Mouse (Mus musculus) liver, adult 2 months (tissue): ENCODE measurements around the gene Clec12b. TPM values are rescaled to one million over a fixed set of nuclear protein-coding genes. Genes with fewer than 3 reads are reported as not detected.
A peak's percentile ranks its signal among the peaks of the same experiment; 100 is the strongest.

Experiments used
- DNase-seq: peaks from one replicate; pipeline ENCODE4 v3.0.0-alpha.2; 2011; ENCODE audit warnings: low read depth, low spot score; ENCODE audit errors: extremely low read depth
- H3K27ac ChIP-seq: fragments of 200-500 bp; replicated peaks from 2 replicates; pipeline ENCODE4 v1.5.1; 2012; ENCODE audit warnings: low read depth, mild to moderate bottlenecking, control low read depth, inconsistent platforms, low read length; ENCODE audit not compliant: insufficient read depth
- H3K27me3 ChIP-seq: fragments of 200-500 bp; 2 replicates; pipeline ENCODE4 v1.6.1; 2012; ENCODE audit warnings: mild to moderate bottlenecking, moderate library complexity, low read length, inconsistent platforms; ENCODE audit not compliant: control insufficient read depth, insufficient read depth
- H3K36me3 ChIP-seq: fragments of 200-500 bp; 2 replicates; pipeline ENCODE4 v1.6.1; 2012; ENCODE audit warnings: low read length, inconsistent platforms; ENCODE audit not compliant: control insufficient read depth, insufficient read depth
- H3K4me1 ChIP-seq: fragments of 200-500 bp; 2 replicates; pipeline ENCODE4 v1.6.1; 2011; ENCODE audit warnings: low read length; ENCODE audit not compliant: control insufficient read depth, insufficient read depth
- H3K4me3 ChIP-seq: fragments of 200-500 bp; 2 replicates; pipeline ENCODE4 v1.5.1; 2011; ENCODE audit warnings: low read depth, mild to moderate bottlenecking, control low read depth, low read length, moderate library complexity; ENCODE audit not compliant: insufficient read depth
- H3K79me2 ChIP-seq: fragments of 200-500 bp; 2 replicates; pipeline ENCODE4 v1.6.1; 2012; ENCODE audit warnings: inconsistent platforms, mild to moderate bottlenecking, low read length, moderate library complexity; ENCODE audit not compliant: control insufficient read depth, insufficient read depth
- H3K9ac ChIP-seq: fragments of 200-500 bp; 2 replicates; pipeline ENCODE4 v1.6.1; 2012; ENCODE audit warnings: low read depth, mild to moderate bottlenecking, control low read depth, inconsistent platforms, low read length
- CTCF ChIP-seq: fragments of 200-500 bp; IDR thresholded peaks from 2 replicates; pipeline ENCODE4 v1.5.1; 2011; ENCODE audit warnings: low read depth, low read length, control low read depth
- POLR2A ChIP-seq: fragments of 200-500 bp; IDR thresholded peaks from 2 replicates; pipeline ENCODE4 v1.6.1; 2011; ENCODE audit warnings: low read length, control low read depth; ENCODE audit not compliant: insufficient read depth; ENCODE audit errors: extremely low read depth
- WGBS: fragments of 180-500 bp; shearing (Covaris S2); methylation state at CpG from one replicate; pipeline ENCODE4 v1.1.7; 2018; 5-methylcytosine and 5-hydroxymethylcytosine counted together
- polyA plus RNA-seq: library from polyadenylated mRNA; depleted of rRNA; stranded (reverse); fragments of >200 nt; gene quantifications from 2 replicates; pipeline ENCODE4 v1.2.3, GENCODE M21; 2012
- total RNA-seq: library from RNA; depleted of rRNA; stranded (reverse); fragments of >200 nt; gene quantifications from 2 replicates; pipeline ENCODE4 v1.2.3, GENCODE M21; 2014

Gene Clec12b
- total and polyA plus RNA-seq, 2 experiments: not detected

DNA sequence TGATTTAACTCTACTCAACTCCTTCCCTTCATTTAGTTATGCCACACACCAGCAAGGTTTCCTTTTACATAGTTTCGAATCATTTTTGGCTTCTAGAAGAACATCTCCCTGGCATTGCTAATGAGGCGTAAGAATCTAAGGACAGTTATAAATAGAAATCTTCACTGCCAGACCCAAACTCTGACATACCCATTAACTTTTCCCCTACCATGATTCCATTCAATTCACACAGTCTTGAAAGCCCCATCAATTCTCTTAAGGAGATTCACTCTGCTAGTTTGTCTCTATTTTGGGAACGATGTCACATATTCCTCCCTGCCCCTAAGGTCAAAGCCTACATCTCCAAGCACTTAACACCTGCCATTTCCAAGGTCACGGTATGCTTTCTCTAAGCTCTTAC, 674 bp downstream of the Clec12b start:
- Histone ChIP-seq H3K79me2 (no peaks in the 10 kb centered on the region), H3K36me3 (no peaks in the 10 kb centered on the region), H3K4me3 (no peak overlapping the region), H3K27ac (no peak overlapping the region), H3K4me1 (peaks cover 5% of the 10 kb centered on the region; the same call in 1 of the 2 replicates), H3K9ac (no peak overlapping the region), H3K27me3 (no peaks in the 10 kb centered on the region)
- TF ChIP-seq CTCF (no peak), POLR2A (no peak)
- WGBS: 91% methylated on average over 4 of the region's 4 CpGs
- no peak for DNase-seq

DNA sequence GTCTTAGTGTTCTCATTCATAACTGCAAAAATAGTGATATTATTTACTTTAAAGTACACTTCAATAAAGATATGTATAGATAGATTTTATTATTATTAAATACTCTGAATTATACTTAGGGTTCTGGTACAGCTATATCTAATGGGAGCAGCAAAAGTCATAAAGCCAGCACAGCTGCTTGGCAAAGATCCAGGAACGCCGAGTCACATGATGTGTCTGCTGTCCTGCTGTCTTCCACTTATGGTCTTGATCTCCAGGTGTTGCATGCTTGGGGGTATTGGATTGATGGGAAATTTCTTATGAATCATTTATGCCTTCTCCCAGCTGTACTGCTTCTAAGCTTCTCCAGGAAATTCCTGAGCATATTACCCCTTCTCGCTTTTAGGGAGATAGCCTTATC, 2.2 kb downstream of the Clec12b start:
- Histone ChIP-seq H3K36me3 (no peaks in the 10 kb centered on the region), H3K4me1 (peaks cover 5% of the 10 kb centered on the region; the same call in 1 of the 2 replicates), H3K27ac (no peak overlapping the region), H3K27me3 (no peaks in the 10 kb centered on the region), H3K9ac (no peak overlapping the region), H3K4me3 (no peak overlapping the region), H3K79me2 (no peaks in the 10 kb centered on the region)
- 70% methylated on average over 3 of the region's 3 CpGs for WGBS
- DNase-seq: no peak
- TF ChIP-seq CTCF (no peak), POLR2A (no peak)

DNA sequence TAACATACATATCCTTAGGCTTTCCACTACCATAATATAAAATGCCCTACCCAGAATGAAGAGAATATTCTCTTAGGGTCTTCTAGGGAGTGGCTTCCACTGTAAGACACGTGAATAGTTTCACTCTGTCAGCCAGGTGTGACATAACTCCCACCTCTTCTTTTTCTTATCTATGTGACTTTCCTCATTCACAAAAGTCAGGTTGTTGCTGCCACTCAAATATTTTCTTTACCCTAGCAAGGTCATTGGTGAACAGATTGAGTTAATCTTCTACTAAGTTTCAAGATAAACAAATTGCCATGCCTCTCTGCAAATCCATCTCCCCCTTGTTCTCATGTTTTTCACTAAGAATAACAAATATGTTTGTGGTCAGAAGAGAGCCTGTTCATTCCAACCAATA, 3.9 kb downstream of the Clec12b start:
- Histone ChIP-seq H3K27me3 (no peaks in the 10 kb centered on the region), H3K9ac (no peak overlapping the region), H3K79me2 (no peaks in the 10 kb centered on the region), H3K4me3 (no peak overlapping the region), H3K4me1 (peaks cover 5% of the 10 kb centered on the region; the same call in 1 of the 2 replicates), H3K36me3 (no peaks in the 10 kb centered on the region), H3K27ac (no peak overlapping the region)
- peak; percentile 67 for DNase-seq
- WGBS: 19% methylated on average over 1 of the region's 1 CpGs
- no peak for TF ChIP-seq CTCF
- TF ChIP-seq POLR2A: no peak

DNA sequence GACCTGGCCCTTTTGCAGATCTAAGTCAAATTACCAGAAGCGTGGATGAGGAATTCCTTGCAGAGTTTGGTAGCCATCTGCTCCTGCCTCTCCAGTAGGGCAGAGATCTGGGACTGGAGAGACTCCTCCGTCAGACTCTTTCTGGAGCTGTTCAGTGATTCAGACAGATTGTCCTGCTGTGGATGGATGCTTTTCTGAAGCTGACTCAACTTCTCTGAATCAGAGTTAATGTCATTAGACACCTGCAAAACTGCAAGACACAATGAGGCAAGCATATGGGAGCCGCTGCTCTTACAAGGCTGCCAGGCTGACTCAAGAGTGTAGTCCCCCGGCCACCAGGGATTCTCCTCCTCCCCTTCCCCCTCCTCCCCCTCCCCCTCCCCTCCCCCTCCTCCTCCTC, 5.2 kb downstream of the Clec12b start:
- no peak overlapping the region for H3K4me3 ChIP-seq
- H3K27ac ChIP-seq: no peak overlapping the region
- no peaks in the 10 kb centered on the region for H3K36me3 ChIP-seq
- no peaks in the 10 kb centered on the region for H3K27me3 ChIP-seq
- H3K9ac ChIP-seq: no peak overlapping the region
- H3K79me2 ChIP-seq: no peaks in the 10 kb centered on the region
- no peak for TF ChIP-seq POLR2A
- no peak for TF ChIP-seq CTCF
- no peak for DNase-seq
- peaks cover 5% of the 10 kb centered on the region; the same call in 1 of the 2 replicates for H3K4me1 ChIP-seq
- 95% methylated on average over 4 of the region's 4 CpGs for WGBS

DNA sequence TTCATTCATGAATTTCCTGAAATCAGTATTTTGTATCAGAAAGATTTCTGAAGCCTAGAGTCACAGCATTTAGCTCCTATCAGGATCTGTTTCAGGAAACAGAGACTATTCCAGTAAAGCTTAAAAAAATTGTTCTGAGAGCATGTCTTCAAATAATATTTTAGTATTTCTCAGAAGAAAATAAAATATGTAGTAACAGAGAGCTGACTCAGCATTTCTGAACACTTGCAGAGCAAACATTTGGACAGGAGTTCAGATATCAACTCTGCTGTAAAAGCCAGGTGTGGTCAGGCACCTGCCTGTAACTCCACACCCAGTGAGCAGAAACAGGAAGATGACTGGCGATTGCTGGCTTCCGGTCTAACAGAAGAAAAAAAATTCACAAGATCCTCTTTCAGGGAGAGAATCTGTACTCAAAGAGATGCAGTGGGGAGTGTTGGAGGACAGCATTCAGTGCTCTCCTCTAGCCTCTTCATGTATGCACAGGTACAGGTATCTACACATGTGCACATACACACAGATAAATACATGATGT, 10.7 kb downstream of the Clec12b start:
- no peaks in the 10 kb centered on the region for H3K36me3 ChIP-seq
- H3K27me3 ChIP-seq: no peaks in the 10 kb centered on the region
- no peaks in the 10 kb centered on the region; the same call in 1 of the 2 replicates for H3K4me1 ChIP-seq
- 83% methylated on average over 2 of the region's 2 CpGs for WGBS
- no peak overlapping the region for H3K9ac ChIP-seq
- TF ChIP-seq POLR2A: no peak
- TF ChIP-seq CTCF: no peak
- H3K4me3 ChIP-seq: no peak overlapping the region
- DNase-seq: no peak
- H3K79me2 ChIP-seq: no peaks in the 10 kb centered on the region
- H3K27ac ChIP-seq: no peak overlapping the region

DNA sequence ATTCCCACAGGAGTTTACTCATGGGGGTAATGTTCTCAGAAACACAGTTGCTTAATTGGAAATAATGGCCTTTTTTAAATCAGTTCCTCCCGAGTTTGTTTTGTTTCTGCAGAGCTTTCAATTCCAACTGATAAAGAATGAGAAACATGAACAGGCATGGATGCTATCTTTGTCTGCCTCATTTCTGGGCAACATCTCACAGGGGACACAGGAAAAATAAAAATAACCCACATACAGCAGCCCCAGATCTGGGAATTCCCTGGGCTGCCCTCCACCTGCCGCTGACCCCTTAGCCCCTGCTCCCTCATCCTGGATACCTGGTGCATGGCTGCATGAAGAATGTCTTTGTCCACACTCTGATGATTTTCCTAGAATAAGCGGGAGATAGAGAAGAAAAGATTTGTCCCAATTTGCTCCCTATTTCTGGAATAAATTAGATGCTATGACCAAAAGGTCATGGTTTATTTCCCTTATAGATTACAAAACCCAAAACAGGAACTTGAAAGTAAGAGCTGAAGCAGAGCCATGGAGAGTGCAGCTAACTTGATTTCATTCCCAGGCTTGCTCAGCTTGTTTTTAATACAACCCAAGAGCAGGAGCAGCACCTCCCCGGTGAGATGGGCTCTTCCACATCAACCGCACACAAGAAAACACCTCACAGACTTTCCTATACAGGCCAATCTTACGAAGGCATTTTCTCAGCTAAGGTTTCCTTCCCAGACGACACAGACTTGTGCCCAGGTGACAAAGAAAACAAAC, 16.1 kb downstream of the Clec12b start:
- H3K79me2 ChIP-seq: no peaks in the 10 kb centered on the region
- no peaks in the 10 kb centered on the region; the same call in 1 of the 2 replicates for H3K4me1 ChIP-seq
- H3K36me3 ChIP-seq: no peaks in the 10 kb centered on the region
- no peak overlapping the region for H3K4me3 ChIP-seq
- TF ChIP-seq CTCF: no peak
- no peak for TF ChIP-seq POLR2A
- WGBS: 67% methylated on average over 7 of the region's 7 CpGs
- DNase-seq: peak; percentile 32
- H3K27me3 ChIP-seq: no peaks in the 10 kb centered on the region
- H3K9ac ChIP-seq: no peak overlapping the region
- H3K27ac ChIP-seq: peak overlapping the region; percentile 70
